Mouse (Mus musculus) frontal cortex, postnatal 14 days (tissue): ENCODE measurements around the gene Podnl1.

Experiments used
- DNase-seq, 2 experiments: peaks; one replicate each; pipeline ENCODE4 v3.0.0; 2022; ENCODE audit warnings: low spot score in 2 of 2

Gene Podnl1

GRCm38 (mm10) chr8:84127202-84127901 lies 1.6 kb downstream of the Podnl1 start:
- DNase-seq = no peak

DNA sequence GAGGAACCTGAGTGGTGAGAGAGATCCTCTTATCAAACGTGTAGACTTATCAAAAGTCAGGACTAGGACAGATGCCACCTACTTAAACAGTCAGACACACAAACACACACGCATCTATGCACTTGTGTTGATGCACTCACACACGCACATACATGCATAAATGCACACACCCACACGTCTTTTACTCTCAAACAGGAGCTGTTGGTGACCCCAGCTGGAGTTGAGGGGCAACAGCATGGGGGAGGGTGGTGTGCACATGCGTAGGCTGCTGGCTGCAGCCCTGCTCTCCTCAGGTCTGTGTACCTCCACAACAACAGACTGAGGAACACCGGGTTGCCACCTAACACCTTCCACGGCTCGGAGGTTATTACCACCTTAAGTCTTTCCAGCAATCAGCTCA lies 2.5 kb downstream of the Podnl1 start:
- no peak for DNase-seq

DNA sequence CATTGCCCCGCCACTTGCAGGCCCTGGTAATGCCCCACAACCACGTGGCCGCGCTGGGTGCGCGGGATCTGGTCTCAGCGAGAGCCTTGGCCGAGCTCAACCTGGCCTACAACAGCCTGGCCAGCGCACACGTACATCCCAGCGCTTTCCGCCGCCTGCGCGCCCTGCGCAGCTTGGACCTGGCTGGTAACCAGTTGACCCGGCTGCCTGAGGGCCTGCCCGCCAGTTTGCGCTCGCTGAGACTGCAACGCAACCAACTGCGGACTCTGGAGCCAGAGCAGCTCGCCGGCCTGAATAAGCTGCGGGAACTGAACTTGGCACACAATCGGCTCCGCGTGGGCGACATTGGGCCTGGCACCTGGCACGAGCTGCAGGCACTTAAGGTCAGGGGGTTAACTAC lies 5.0 kb downstream of the Podnl1 start:
- DNase-seq = no peak

DNA sequence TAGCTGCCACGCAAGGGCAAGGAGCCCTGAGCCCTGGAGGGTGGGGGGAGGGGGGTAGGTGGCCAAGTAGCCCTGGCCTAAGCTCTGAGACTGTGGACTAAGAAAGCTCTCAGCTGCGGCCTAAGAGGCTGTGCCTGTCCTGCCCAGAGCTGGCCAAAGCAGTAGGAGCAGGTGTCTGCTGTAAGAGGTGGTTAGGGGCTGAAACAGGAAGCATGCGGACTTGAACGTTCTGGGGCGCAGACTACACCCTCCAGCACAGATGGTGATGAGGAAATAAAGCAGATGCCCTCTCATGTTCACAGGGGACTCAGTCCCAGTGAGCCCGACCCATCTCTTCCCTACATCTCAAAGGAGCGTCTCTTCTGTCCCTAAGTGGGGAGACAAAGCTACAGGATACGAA lies 6.4 kb downstream of the Podnl1 start:
- DNase-seq = no peak

- no peak for DNase-seq
Measured at GRCm38 (mm10) chr8:84137848-84138247, 12.1 kb downstream of the Podnl1 start.

- DNase-seq = no peak
Measured at GRCm38 (mm10) chr8:84140838-84141237, 15.0 kb downstream of the Podnl1 start.

DNA sequence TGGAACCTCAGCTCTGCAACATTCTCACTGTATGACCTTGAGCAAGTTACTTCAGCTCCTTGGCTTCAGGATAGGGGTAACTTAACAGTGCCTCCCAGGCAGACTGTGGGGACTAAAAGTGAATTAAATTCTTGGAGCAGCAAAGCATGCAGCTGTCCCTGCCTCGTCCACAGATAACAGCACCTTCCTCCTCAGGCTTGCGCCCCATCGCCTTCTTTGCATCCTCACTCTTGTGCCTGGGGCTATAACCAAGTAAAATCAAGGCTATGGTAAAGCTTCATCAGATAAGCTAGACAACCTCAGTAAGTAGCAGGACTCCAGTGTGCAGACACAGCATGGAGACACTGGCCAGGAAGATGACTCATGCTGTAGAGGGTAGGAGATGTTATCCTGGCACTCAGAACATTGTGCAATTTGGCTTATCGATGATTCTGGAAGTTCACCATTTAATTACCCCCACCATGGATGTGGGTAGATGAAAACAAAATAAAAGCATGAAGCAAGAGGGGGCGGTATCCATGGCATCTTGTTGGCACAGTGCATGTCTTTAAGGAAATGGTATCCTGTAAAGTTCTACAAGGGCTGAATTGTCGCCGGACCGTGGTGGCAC lies 19.0 kb downstream of the Podnl1 start:
- DNase-seq = no peak

DNA sequence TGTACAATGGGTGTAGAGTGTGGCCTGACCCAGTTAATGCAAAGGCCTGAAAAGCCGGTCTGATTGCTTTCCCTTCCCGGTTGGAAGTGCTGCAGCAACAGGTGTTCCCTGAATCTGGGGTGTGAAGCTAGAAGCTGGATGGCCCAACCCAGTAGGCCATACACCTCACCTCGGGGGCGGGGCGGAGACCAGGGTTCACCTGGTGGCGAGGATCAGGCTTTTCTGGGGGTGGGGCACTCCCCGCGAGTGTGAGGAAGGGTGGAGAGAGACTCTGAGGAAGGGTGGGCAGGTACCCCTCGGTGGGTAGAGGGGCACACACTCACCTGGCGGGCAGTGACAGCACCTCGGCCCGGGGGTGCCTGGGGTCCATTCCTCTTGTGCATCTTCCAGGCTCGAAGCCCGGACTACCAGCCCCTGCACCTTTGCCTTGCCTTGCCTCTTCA lies 21.6 kb downstream of the Podnl1 start:
- no peak for DNase-seq

DNA sequence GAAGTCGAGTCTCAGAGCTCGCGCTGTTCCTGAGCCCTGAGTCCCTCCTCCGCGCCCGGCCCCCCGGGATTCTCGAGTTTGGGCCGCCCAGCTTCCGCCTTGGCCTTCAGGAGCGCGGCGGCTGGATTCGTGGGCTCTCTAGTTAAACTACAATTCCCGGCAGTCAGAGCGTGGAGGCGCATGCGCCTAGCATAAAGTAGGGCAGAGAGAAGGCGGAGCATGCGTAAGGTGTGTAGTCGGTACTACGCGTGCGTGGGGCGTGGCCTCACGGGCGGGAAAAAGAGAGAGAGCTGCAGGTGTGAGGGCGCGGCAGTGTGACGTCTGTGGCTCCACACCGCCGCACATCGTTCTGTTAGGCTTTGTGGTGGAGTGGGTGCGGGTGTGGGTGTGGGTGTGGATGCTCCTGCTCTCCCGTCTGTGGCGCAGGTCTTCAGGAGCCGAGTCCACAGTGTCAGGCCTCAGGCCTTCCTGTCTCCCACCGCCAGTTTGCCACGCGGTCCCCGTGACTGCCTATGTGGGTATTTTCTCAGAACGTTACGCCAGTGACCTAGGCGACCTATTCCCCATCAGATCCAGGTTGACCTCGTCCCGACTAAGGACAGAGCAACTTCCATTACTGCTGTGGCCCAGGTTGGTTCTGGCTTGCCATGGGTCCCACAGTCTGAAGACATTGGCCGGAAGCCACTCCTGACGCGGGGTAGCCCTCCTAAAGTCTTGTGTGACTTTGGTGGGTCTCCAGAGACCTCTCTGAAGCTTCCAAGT lies 22.2 kb downstream of the Podnl1 start, which contains the start of the genes Cc2d1a and 4930432K21Rik:
Gene Cc2d1a, minus strand, starts transcription at position 168 of the 762 bp plus-strand sequence.
Gene 4930432K21Rik, plus strand, starts transcription at position 257 of the 762 bp plus-strand sequence.
- peak; percentile 91 for DNase-seq

GRCm38 (mm10) chr8:84148531-84148850 lies 22.7 kb downstream of the Podnl1 start:
- no peak for DNase-seq

- DNase-seq = no peak
Measured at GRCm38 (mm10) chr8:84149181-84149580, 23.4 kb downstream of the Podnl1 start.

GRCm38 (mm10) chr8:84157620-84158019 lies 31.8 kb downstream of the Podnl1 start:
- no peak for DNase-seq

DNA sequence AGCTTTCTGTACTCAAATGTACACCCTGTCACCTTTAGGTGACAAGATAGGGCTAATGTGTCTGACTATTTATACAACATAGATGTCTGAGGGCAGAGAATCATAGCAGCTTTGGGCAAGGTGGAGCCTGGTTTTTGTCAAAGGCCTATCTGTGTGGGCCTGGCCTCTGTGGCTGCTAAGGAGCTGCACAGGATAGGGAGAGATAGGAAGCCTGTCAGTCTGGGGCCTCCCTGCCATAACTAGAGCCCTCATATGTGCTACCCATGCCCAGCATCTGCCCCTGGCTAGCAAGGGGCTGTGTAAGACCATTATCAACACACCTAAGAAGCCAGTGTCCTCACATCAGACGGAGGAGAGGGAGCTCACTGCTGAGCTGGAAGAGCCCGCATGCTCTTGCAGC lies 41.9 kb downstream of the Podnl1 start:
- DNase-seq = no peak

GRCm38 (mm10) chr8:84170096-84170495 lies 44.3 kb downstream of the Podnl1 start:
- DNase-seq = no peak

- DNase-seq = no peak
Measured at GRCm38 (mm10) chr8:84173861-84174260, 48.1 kb downstream of the Podnl1 start.

DNA sequence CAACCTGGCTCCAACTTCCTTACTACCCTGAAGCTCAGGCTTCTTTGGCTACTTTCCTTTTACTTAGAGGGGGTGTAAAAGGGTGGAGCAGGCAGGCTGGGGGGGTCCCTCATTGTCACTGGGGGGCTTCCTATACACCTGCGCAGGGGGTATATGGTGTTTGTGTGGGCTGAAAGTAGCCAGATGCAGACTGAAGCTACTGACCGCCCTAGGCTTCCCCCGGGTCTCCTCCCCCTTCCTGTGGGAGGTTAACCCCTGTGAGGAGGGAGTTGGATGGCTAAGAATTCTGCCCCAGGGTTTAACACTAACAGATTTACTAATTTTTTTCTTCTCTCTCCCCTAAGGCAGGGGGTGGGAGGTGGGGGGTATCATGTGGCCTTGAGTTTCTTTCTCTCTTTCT lies 50.8 kb downstream of the Podnl1 start:
- no peak for DNase-seq

GRCm38 (mm10) chr8:84177405-84177804 lies 51.6 kb downstream of the Podnl1 start:
- DNase-seq = no peak

DNA sequence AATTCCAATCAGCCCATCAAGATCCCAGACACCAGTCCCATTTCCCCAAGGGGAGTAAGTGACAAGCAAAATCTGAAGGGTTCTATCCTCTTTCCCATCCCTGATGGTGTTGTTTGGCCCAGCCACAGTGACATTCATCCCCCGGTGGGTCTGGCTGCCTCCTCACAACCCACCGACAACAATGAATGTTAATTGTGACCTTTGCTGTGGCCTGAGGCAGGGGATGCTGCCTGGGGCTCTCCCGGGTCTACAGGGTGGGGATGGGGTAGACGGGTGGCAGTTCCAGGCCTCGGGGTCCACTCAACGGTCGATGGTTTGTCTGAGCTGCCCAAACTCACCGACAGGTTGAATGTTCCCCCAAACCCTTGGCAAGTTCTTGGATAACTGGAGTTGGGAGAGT lies 52.8 kb downstream of the Podnl1 start:
- DNase-seq = no peak

GRCm38 (mm10) chr8:84179946-84180345 lies 54.2 kb downstream of the Podnl1 start:
- DNase-seq = no peak

- DNase-seq = no peak
Measured at GRCm38 (mm10) chr8:84180530-84181190, 54.9 kb downstream of the Podnl1 start.
